Mouse (Mus musculus): ENCODE results near the gene Rora.

The Rora gene

DNA sequence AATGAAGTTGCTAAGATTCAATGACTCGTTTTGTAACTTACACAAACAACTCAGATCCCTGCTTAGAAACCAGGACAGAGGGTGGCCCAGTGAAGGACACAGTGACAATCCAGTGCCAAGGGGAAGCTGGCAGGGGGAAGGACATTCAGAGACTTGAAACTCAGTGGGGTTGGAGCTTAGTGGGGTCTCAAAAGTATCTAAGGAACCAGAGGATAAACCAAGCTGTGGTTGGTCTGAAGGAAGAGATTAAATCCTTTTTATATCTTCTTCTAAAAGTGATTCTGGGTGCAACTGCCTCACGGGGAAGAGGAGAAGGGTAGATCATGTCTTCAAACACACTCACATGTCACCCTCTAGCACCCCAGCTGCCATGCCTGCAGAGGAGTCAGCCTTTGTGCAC lies 340.3 kb downstream of the Rora start:
- in situ Hi-C loops (cut with MseI, MboI) = no loop called here

DNA sequence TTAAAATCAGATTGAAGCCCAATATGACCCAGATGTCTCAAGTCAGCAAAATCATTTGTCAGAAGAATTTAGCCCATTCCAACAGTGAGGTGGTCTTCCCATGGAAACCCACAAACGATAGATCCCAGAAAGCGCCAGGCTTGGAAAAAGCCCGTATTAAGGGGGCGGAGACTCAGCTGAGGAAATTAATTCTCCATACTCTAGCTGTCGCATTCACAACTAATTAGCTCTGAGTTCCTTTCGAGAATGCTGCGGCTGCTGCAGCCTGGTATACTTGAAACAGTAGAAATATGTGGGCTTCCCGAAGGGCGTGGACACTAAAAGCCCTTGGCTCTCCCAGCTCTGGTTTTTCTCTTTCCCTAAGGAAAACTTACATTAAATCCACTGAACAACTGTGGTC lies 345.4 kb downstream of the Rora start:
- in situ Hi-C loops (cut with MseI, MboI) = no loop called here

DNA sequence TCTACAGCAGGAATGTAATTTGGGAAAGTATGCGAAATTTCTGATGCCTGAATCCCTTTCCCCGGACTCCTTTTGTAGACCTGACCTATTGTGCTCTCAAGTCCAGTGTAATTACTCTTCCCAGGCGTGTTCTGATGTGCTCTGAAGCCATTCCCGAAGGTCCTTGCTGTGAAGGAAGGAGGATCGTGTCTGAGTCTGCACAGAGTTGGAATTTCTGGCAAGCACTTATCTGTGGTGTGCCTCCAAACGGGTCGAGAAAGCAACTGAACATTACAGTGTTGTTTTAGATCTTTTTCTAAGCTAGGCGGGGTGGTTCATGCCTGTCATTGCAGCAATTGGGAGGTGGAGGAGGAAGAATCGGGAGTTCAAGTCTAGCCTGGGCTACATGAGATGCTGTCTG lies 350.9 kb downstream of the Rora start:
- in situ Hi-C loops (cut with MseI, MboI) = no loop called here

GRCm38 (mm10) chr9:69006666-69007065 lies 353.1 kb downstream of the Rora start:
- in situ Hi-C loops (cut with MseI, MboI) = no loop called here

DNA sequence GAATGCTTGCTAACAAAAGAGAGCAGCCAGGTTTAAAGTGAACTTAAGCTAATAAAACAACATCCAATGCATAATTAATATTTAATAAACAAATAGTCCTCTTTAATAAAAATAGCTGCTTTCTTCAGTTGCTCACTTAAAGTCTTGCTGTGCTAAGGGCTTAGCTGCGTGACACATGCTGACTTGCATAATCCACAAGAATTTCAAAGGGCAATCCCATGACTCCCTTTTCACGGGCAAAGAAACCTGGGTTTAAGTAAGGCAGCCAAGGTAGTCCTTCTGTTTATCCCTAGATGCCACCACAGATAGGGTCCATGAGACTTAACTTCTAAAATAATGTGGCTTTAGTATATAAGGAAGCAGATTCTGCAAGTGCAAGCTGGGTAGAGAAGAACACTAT lies 355.1 kb downstream of the Rora start:
- in situ Hi-C loops (cut with MseI, MboI) = no loop called here

GRCm38 (mm10) chr9:69010886-69011285 lies 357.3 kb downstream of the Rora start:
- in situ Hi-C loops (cut with MseI, MboI) = no loop called here

DNA sequence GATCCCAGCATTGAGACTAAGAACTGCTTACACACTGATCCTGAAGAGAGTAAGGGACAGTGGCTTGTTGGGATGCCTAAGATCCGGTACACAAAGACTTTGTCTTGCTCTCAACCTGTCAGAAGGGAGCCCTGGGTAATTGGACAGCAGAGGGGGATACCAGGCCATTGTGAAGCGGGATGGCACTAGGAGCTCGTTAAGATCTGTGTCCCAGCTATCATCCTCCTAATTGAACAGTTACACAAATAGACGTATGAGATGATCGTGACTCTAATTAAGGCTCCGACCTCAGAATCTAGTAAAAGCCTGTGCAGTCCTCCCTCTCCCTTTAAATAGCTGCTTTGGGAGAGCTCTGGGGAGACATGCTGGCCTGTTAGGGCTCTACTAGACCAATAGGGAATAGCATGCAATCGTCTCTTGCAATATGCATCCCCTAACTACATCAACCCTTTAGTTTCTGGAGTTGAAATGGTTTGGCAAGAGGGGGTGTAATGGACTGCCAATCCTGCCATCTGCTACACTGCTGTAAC lies 359.7 kb downstream of the Rora start:
- in situ Hi-C loops (cut with MseI, MboI) = no loop called here

- in situ Hi-C loops (cut with MseI, MboI) = no loop called here
Observed at GRCm38 (mm10) chr9:69014203-69014602, 360.6 kb downstream of the Rora start.

DNA sequence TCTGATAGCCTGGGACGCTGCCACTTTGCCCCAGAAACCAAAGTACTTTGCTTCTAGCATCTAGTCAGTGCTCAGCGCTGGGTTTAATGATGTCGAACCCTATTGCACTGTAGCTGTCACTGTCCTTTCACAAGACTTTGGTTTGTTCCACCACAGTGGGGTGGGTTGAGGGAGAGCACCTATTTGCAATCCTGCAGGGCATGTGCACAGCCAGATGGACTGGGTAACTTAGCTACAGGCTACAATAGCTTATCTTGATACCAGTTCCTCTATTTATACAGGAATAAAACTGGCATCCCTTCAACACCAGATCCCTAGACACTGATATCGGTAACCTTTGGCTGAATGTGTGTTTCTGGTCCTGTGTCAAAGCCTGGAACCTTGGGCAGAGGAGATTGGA lies 366.8 kb downstream of the Rora start:
- in situ Hi-C loops (cut with MseI, MboI) = no loop called here

- in situ Hi-C loops (cut with MseI, MboI) = no loop called here
Observed at GRCm38 (mm10) chr9:69021482-69021881, 367.9 kb downstream of the Rora start.

DNA sequence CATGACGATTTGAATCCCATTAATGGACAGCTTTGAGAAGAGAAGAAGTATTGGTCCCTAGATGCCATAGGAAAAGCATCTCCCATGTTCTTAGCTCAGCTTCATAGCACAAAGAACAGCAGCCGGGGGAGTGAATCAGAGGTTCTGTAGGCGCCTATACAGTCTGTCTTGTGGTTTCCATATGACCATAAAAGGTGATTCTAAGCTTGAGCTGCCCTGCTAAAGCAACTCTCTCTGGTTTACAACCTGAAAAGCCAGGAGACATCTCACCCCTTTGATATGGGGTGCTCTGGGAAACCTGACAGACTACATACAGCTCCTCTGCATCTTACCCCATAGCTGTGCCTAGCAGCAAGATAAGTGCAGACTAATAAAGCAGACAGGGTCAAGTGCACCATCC lies 369.7 kb downstream of the Rora start:
- in situ Hi-C loops (cut with MseI, MboI) = no loop called here

DNA sequence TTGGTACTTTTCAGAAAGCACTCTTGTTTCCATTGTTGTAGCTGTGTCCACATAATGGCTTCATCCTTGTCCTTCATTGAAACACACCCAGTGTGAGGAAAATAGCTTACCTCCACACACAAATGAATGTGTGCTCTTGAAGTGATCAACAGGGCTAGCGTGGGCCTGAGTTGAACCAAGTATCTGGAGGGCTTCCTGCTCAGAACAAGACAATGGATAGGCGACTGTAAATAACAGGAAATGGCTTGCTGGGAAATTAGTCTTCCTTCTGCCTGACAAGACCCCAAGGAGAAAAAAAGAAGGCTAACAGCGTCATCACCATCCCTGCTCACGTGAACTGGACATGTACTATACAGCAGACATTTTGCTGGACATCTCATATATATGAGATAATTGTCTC lies 374.6 kb downstream of the Rora start:
- in situ Hi-C loops (cut with MseI, MboI) = no loop called here

- in situ Hi-C loops (cut with MseI, MboI) = no loop called here
Observed at GRCm38 (mm10) chr9:69034301-69034871, 380.8 kb downstream of the Rora start.

- in situ Hi-C loops (cut with MseI, MboI) = no loop called here
Observed at GRCm38 (mm10) chr9:69035456-69035855, 381.9 kb downstream of the Rora start.

DNA sequence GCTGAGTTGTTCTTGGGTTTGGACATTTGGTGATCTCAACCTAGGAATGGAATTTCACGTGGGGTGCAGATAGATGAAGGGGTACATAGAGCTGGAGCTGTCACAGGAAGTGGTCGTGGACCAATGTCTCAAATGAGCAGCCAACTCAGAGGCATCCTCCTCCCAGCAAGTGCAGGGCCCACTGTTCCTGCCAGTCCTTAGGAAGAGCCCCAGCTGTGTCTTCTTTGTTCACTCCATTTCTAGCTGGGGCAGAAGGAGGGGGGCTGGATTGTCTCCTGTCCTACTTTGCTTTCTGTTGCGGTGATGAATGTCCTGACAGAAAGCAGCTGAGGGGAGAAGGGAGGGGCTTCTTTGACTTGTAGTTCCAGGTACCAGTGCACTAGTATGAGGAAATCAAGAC lies 382.7 kb downstream of the Rora start:
- in situ Hi-C loops (cut with MseI, MboI) = no loop called here

GRCm38 (mm10) chr9:69043920-69044613 lies 390.5 kb downstream of the Rora start:
- in situ Hi-C loops (cut with MseI, MboI) = no loop called here

- in situ Hi-C loops (cut with MseI, MboI) = no loop called here
Observed at GRCm38 (mm10) chr9:69044614-69045133, 391.1 kb downstream of the Rora start.

GRCm38 (mm10) chr9:69045908-69046307 lies 392.3 kb downstream of the Rora start:
- in situ Hi-C loops (cut with MseI, MboI) = no loop called here

DNA sequence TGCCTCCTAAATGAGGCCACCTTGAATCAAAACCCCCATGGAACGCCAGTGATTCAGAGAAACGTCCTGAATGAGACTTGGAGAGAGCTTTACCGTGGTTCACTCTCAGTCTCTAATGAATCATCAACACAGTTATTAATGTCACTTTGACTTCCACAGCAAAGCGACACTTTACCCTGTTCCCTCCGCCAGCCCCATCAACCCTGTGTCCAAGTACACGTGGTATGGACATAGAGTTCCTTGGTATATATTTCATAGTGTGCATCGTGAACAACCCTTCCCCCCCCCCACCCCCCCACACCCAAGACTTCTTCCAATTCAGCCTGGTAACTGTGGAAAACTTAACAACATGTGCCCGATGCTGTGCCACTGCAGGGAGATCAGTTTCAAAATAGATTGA lies 397.3 kb downstream of the Rora start:
- in situ Hi-C loops (cut with MseI, MboI) = no loop called here

DNA sequence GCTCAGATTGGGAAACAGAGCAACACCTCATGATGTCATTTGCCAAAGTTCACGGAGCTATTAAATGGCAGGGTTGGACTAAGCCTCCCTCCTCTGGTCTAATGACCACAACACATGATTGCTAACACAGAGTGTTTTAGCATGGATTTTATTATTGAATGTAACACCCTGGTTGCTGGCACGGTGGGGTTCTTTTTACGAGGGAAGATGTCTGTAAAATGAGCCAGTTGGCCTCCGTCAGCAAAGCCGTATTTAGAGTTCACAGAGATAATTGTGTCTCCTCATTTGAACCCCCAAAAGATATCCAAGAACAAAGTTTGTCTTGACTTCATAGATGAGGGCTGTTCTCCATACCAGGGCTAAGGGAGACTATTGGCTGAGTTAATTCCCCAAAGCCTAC lies 398.3 kb downstream of the Rora start:
- in situ Hi-C loops (cut with MseI, MboI) = no loop called here

DNA sequence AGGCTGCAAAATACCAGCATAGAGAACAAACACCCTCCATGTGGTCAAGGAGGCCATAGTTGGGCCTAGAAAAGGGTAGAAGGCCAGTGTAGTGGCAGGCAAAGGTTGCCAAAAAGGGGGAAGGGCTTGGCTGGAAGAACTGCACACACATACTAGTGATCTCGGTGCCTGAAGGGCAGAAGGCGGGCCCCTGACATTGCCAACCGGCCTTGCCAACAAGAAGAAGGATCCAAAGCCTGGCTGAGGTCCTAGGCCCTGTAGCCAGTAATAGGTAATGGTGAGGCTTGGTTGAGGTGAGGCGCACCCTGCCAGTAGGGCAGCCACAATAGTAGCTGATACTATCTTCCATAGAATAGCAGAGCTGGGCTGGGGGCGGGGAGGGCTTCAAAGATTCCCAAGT lies 401.7 kb downstream of the Rora start:
- in situ Hi-C loops (cut with MseI, MboI) = no loop called here

DNA sequence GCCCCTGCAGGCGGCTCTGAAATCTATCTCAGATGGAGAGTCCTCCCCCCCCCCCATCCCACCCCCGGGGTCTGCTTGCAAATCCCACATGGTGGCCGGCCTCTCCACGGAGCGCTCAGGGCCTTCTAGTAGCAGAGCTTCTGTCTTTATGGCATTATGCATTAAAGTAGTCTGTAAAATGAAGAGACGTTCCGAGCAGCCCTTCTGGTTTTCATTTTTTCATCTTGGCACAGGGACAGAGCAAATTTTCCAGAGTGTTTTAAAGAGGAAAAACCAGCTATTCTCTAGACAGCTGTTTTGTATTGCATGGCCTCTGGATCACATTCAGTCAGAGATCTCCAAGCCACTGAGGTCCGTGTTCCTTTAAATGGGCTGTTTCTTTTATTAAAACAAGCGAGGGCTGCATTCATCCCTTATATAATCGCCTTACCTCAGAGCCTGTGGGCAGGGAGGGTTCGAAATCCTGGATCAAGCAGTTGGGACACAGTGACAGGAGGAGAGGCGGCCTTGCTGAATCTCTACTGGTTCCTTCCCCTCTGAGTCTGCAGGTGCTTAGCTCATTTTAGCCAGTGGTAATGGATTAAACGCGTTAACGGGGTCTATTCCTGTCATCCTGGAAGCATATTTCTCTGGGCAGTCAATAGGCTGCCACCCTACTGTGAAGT lies 417.7 kb downstream of the Rora start:
- in situ Hi-C loops (cut with MseI, MboI) = no loop called here

- in situ Hi-C loops (cut with MseI, MboI) = no loop called here
Observed at GRCm38 (mm10) chr9:69073271-69073670, 419.7 kb downstream of the Rora start.
